Mouse (Mus musculus): ENCODE measurements at regions not wholly inside any gene's neighbourhood (a gene's known extent, or its start where the extent isn't known, plus 50 kb on each side); places are given as distances from the start of the nearest gene placed in this dataset.

GRCm38 (mm10) chr14:102621546-102621945 lies 360.9 kb downstream of the Kctd12 start:
- no peak for DNase-seq (ENCODE audit: low spot score in 2 of 2)

- no peak for DNase-seq (ENCODE audit: low spot score in 2 of 2)
These were observed 363.4 kb downstream of the Kctd12 start for GRCm38 (mm10) chr14:102619056-102619455.

GRCm38 (mm10) chr14:102615588-102616309 lies 366.7 kb downstream of the Kctd12 start:
- DNase-seq (ENCODE audit: low spot score in 2 of 2), result no peak

GRCm38 (mm10) chr14:102606055-102606454 lies 376.4 kb downstream of the Kctd12 start:
- no peak for DNase-seq (ENCODE audit: low spot score in 2 of 2)

GRCm38 (mm10) chr14:102594850-102595249 lies 387.6 kb downstream of the Kctd12 start:
- no peak for DNase-seq (ENCODE audit: low spot score in 2 of 2)

GRCm38 (mm10) chr14:102553781-102554180 lies 428.7 kb downstream of the Kctd12 start:
- DNase-seq (ENCODE audit: low spot score in 2 of 2), result no peak

- no peak for DNase-seq (ENCODE audit: low spot score in 2 of 2)
These were observed 429.8 kb downstream of the Kctd12 start for GRCm38 (mm10) chr14:102552598-102552997.

- no peak for DNase-seq (ENCODE audit: low spot score in 2 of 2)
These were observed 457.4 kb downstream of the Kctd12 start for GRCm38 (mm10) chr14:102524894-102525577.

GRCm38 (mm10) chr14:102516765-102517164 lies 465.7 kb downstream of the Kctd12 start:
- no peak for DNase-seq (ENCODE audit: low spot score in 2 of 2)

- no peak for DNase-seq (ENCODE audit: low spot score in 2 of 2)
These were observed 467.9 kb downstream of the Kctd12 start for GRCm38 (mm10) chr14:102514527-102514926.

GRCm38 (mm10) chr14:102512651-102513050 lies 469.8 kb downstream of the Kctd12 start:
- DNase-seq (ENCODE audit: low spot score in 2 of 2), result no peak

GRCm38 (mm10) chr14:102511691-102512383 lies 470.6 kb downstream of the Kctd12 start:
- DNase-seq (ENCODE audit: low spot score in 2 of 2), result no peak

- DNase-seq (ENCODE audit: low spot score in 2 of 2), result peak in 1 of 2 experiments; percentile 20
These were observed 472.1 kb downstream of the Kctd12 start for GRCm38 (mm10) chr14:102510387-102510786.

- no peak for DNase-seq (ENCODE audit: low spot score in 2 of 2)
These were observed 476.6 kb downstream of the Kctd12 start for GRCm38 (mm10) chr14:102505696-102506321.

- DNase-seq (ENCODE audit: low spot score in 2 of 2), result no peak
These were observed 485.3 kb downstream of the Kctd12 start for GRCm38 (mm10) chr14:102497179-102497578.

- DNase-seq (ENCODE audit: low spot score in 2 of 2), result no peak
These were observed 490.1 kb downstream of the Kctd12 start for GRCm38 (mm10) chr14:102492376-102492775.

GRCm38 (mm10) chr14:102491205-102491604 lies 491.2 kb downstream of the Kctd12 start:
- no peak for DNase-seq (ENCODE audit: low spot score in 2 of 2)

GRCm38 (mm10) chr14:102477162-102477561 lies 505.3 kb downstream of the Kctd12 start:
- DNase-seq (ENCODE audit: low spot score in 2 of 2), result no peak

GRCm38 (mm10) chr14:102469326-102469725 lies 513.1 kb downstream of the Kctd12 start:
- no peak for DNase-seq (ENCODE audit: low spot score in 2 of 2)

- no peak for DNase-seq (ENCODE audit: low spot score in 2 of 2)
These were observed 521.4 kb downstream of the Kctd12 start for GRCm38 (mm10) chr14:102461001-102461400.

- DNase-seq (ENCODE audit: low spot score in 2 of 2), result no peak
These were observed 542.7 kb downstream of the Kctd12 start for GRCm38 (mm10) chr14:102439738-102440137.
